Mouse (Mus musculus) heart, postnatal 0 days (tissue): ENCODE measurements around the gene A630023A22Rik. TPM values are rescaled to one million over a fixed set of nuclear protein-coding genes. Genes with fewer than 3 reads are reported as not detected.

ENCODE experiments used
- ATAC-seq: fragments of 200-750 bp; cut with Nextera tagmentation; 2 replicates; pipeline ENCODE4 v1.8.0; 2017; ENCODE audit warnings: low read depth, moderate number of reproducible peaks, moderate library complexity; ENCODE audit not compliant: insufficient read depth
- DNase-seq: peaks from one replicate; pipeline ENCODE4 v3.0.0-alpha.2; 2016; ENCODE audit warnings: low spot score
- H3K27ac ChIP-seq: fragments of 300-500 bp; sonication (generic); 2 replicates; pipeline ENCODE4 v1.5.1; 2014; ENCODE audit warnings: low read depth, mild to moderate bottlenecking
- H3K27me3 ChIP-seq: fragments of 300-500 bp; sonication (generic); 2 replicates; pipeline ENCODE4 v1.6.1; 2014; ENCODE audit warnings: low read length, mixed read lengths; ENCODE audit not compliant: control insufficient read depth, insufficient read depth
- H3K36me3 ChIP-seq: fragments of 300-500 bp; sonication (generic); replicated peaks from 2 replicates; pipeline ENCODE4 v1.6.1; 2014; ENCODE audit warnings: low read length, mixed read lengths; ENCODE audit not compliant: control insufficient read depth, insufficient read depth
- H3K4me1 ChIP-seq: fragments of 300-500 bp; sonication (generic); 2 replicates; pipeline ENCODE4 v1.6.1; 2014; ENCODE audit warnings: antibody characterized with exemption; ENCODE audit not compliant: control insufficient read depth, insufficient read depth
- H3K4me2 ChIP-seq: fragments of 300-500 bp; sonication (generic); 2 replicates; pipeline ENCODE4 v1.6.1; 2014; ENCODE audit warnings: low read depth, mild to moderate bottlenecking, low read length, moderate library complexity
- H3K4me3 ChIP-seq: fragments of 300-500 bp; sonication (generic); 2 replicates; pipeline ENCODE4 v1.5.1; 2014; ENCODE audit warnings: low read depth, low read length
- H3K9ac ChIP-seq: fragments of 300-500 bp; sonication (generic); replicated peaks from 2 replicates; pipeline ENCODE4 v1.6.1; 2014; ENCODE audit warnings: low read depth, low read length, mixed read lengths
- H3K9me3 ChIP-seq: fragments of 300-500 bp; sonication (generic); replicated peaks from 2 replicates; pipeline ENCODE4 v1.6.1; 2016; ENCODE audit warnings: low read length; ENCODE audit not compliant: control insufficient read depth
- CTCF ChIP-seq: IDR thresholded peaks from 2 replicates; pipeline ENCODE4 v1.5.1; 2016; ENCODE audit warnings: antibody characterized with exemption, control low read depth, low read depth
- EP300 ChIP-seq: IDR thresholded peaks from 2 replicates; pipeline ENCODE4 v1.6.1; 2016; ENCODE audit warnings: antibody characterized with exemption, low read depth
- WGBS: fragments of 180-500 bp; shearing (Covaris S2); extraction: QIAGEN DNeasy Blood & Tissue Kit; methylation state at CpG from one replicate; pipeline ENCODE4 v1.1.7; 2014; 5-methylcytosine and 5-hydroxymethylcytosine counted together
- polyA plus RNA-seq: library from polyadenylated mRNA; unstranded; fragments of >200 nt; fragmentation: Nextera tagmentation; extraction: Ambion mirVana; gene quantifications from 2 replicates; pipeline ENCODE4 v1.2.1, GENCODE M21; 2015
- total RNA-seq: library from RNA; depleted of rRNA; stranded (reverse); fragments of >200 nt; gene quantifications from 2 replicates; pipeline ENCODE4 v1.2.3, GENCODE M21; 2014; ENCODE audit warnings: low replicate concordance

Gene A630023A22Rik
- total and polyA plus RNA-seq, 2 experiments from 2014 or later: not detected

DNA sequence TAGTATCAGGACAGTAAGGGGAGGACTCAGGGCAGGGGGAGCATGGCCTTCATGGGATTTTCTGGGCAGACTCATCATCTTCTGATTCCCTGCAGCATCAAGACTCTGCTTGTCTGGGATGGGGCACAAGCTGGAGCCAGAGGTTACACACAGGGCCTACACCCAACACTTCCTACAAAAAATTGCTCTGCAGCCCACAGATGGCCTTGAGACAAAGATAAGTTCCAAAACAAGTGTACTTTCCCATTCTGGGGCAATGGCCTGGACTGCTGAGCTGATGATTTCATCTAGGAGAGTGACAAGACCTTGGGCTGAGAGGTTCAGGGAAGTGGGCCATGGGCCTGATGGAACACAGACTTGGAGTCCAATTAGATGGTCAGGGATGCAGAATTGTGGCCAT is 32.8 kb upstream of the A630023A22Rik start:
- Histone ChIP-seq H3K4me1 (no peaks in the 10 kb centered on the region), H3K27me3 (no peaks in the 10 kb centered on the region), H3K9me3 (no peaks in the 10 kb centered on the region), H3K27ac (no peak overlapping the region), H3K4me2 (no peak overlapping the region), H3K9ac (no peak overlapping the region), H3K36me3 (no peaks in the 10 kb centered on the region), H3K4me3 (no peak overlapping the region)
- DNase-seq: no peak
- no peak for ATAC-seq
- TF ChIP-seq EP300: no peak
- no peak for TF ChIP-seq CTCF

GRCm38 (mm10) chr14:34131216-34131615 is 28.7 kb upstream of the A630023A22Rik start:
- Histone ChIP-seq H3K9me3 (no peaks in the 10 kb centered on the region), H3K27ac (no peak overlapping the region), H3K9ac (no peak overlapping the region), H3K4me3 (no peak overlapping the region), H3K36me3 (no peaks in the 10 kb centered on the region), H3K27me3 (no peaks in the 10 kb centered on the region), H3K4me1 (no peaks in the 10 kb centered on the region), H3K4me2 (no peak overlapping the region)
- DNase-seq: no peak
- TF ChIP-seq CTCF: no peak
- no peak for TF ChIP-seq EP300
- 60% methylated on average over 6 of the region's 6 CpGs for WGBS
- ATAC-seq: no peak

DNA sequence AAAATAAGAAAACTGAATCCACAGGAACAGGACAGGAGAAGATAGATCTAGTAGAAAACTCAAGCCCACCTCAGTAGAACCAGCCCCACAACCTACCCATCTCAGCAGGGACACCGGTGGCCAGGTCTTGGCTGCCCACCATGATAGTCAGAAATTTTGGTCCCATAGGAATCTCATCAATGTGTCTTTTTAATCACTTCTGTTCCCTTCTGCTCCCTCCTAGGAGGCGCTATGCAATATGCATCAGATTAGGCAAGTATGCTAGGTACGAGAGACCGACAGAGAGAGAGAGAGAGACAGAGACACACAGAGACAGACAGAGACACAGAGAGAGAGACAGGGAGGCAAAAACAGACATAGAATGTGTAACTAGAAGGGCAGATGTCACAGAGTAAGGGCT is 19.1 kb upstream of the A630023A22Rik start:
- 91% methylated on average over 4 of the region's 4 CpGs for WGBS

GRCm38 (mm10) chr14:34120923-34121351 is 18.4 kb upstream of the A630023A22Rik start:
- DNase-seq (no peak), ATAC-seq (no peak)
- Histone ChIP-seq H3K36me3 (no peaks in the 10 kb centered on the region), H3K9me3 (no peaks in the 10 kb centered on the region), H3K4me3 (no peak overlapping the region), H3K4me1 (peaks cover 19% of the 10 kb centered on the region), H3K9ac (no peak overlapping the region), H3K27me3 (no peaks in the 10 kb centered on the region), H3K27ac (no peak overlapping the region), H3K4me2 (no peak overlapping the region)
- WGBS: 93% methylated on average over 3 of the region's 3 CpGs
- TF ChIP-seq EP300 (no peak), CTCF (no peak)

More for the DNA sequence above, 19.1 kb upstream of the A630023A22Rik start:
- ATAC-seq (no peak), DNase-seq (no peak)
- Histone ChIP-seq H3K4me3 (no peak overlapping the region), H3K4me2 (no peak overlapping the region), H3K36me3 (no peaks in the 10 kb centered on the region), H3K9ac (no peak overlapping the region), H3K4me1 (peaks cover 19% of the 10 kb centered on the region), H3K9me3 (no peaks in the 10 kb centered on the region), H3K27me3 (no peaks in the 10 kb centered on the region), H3K27ac (no peak overlapping the region)
- TF ChIP-seq CTCF (no peak), EP300 (no peak)

- peak overlapping the region; percentile 18; the same call in 1 of the 2 replicates for H3K27ac ChIP-seq
- no peak overlapping the region for H3K4me2 ChIP-seq
- DNase-seq (peak; percentile 39), ATAC-seq (peak; percentile 89)
- H3K27me3 ChIP-seq: no peaks in the 10 kb centered on the region
- H3K9me3 ChIP-seq: no peaks in the 10 kb centered on the region
- TF ChIP-seq EP300 (0 out of 2 replicates have a peak, but pooled peaks have one; percentile 30), CTCF (no peak)
- no peak overlapping the region for H3K9ac ChIP-seq
- H3K36me3 ChIP-seq: no peaks in the 10 kb centered on the region
- WGBS: 57% methylated on average over 12 of the region's 12 CpGs
- no peak overlapping the region for H3K4me3 ChIP-seq
- peaks cover 19% of the 10 kb centered on the region for H3K4me1 ChIP-seq
Measured at GRCm38 (mm10) chr14:34120016-34120910, 17.7 kb upstream of the A630023A22Rik start.
